Mouse (Mus musculus): ENCODE results near the gene Gm28038. TPM values are rescaled to one million over a fixed set of nuclear protein-coding genes. Genes with fewer than 3 reads are reported as not detected.

Gm28038 gene
- total RNA-seq, 1 experiment: not detected

GRCm38 (mm10) chr2:30237881-30238280 is 43.0 kb upstream of the Gm28038 start:
- Histone ChIP-seq H3K9me3 (ENCODE audit: control insufficient read depth, insufficient read depth, low read depth, low read length) (no peaks in the 10 kb centered on the region), H3K27ac (ENCODE audit: insufficient read depth, low read depth, low read length, poor library complexity, severe bottlenecking) (peak overlapping the region; percentile 33; the same call in 1 of the 2 replicates), H3K9ac (ENCODE audit: insufficient read depth, low read depth, low read length, poor library complexity, severe bottlenecking) (peak overlapping the region; percentile 85), H3K4me1 (ENCODE audit: control insufficient read depth in 2 of 2, insufficient read depth in 2 of 2, low read length in 2 of 2, poor library complexity in 1 of 2) (peaks cover 0 to 8% of the 10 kb centered on the region in 2 experiments; a peak in 1 of 4 replicates), H3K36me3 (ENCODE audit: control insufficient read depth, insufficient read depth, low read length, poor library complexity, severe bottlenecking) (peaks cover 6% of the 10 kb centered on the region; the same call in 1 of the 2 replicates), H3K4me3 (ENCODE audit: insufficient read depth in 1 of 2, low read depth in 1 of 2, low read length in 2 of 2, poor library complexity in 1 of 2, severe bottlenecking in 1 of 2) (peak overlapping the region; percentile 84 to 90)
- TF ChIP-seq HCFC1 (IDR thresholded peaks at IDR 0.05; ENCODE audit: borderline replicate concordance, insufficient read depth, low read length): no peak
- TF ChIP-seq ZC3H11A (IDR thresholded peaks at IDR 0.05; ENCODE audit: borderline replicate concordance, low read depth, low read length): no peak
- TF ChIP-seq CHD2 (IDR thresholded peaks at IDR 0.05; ENCODE audit: low read depth, low read length): no peak
- TF ChIP-seq MAFK (IDR thresholded peaks at IDR 0.05; ENCODE audit: insufficient read depth, low read depth, low read length): no peak
- no peak for TF ChIP-seq ZNF384 (IDR thresholded peaks at IDR 0.05; ENCODE audit: low read depth, low read length)
- in situ Hi-C loops (cut with MboI; ENCODE audit: low sequenced_read_pairs in 2 of 2, unreplicated experiment in 2 of 2): no loop called here
- DNase-seq (ENCODE audit: low read depth, low spot score): no peak

- in situ Hi-C loops (cut with MboI; ENCODE audit: low sequenced_read_pairs in 2 of 2, unreplicated experiment in 2 of 2): no loop called here
- no peak for DNase-seq (ENCODE audit: low read depth, low spot score)
Observed at GRCm38 (mm10) chr2:30238906-30239465, 41.9 kb upstream of the Gm28038 start.

GRCm38 (mm10) chr2:30239777-30240176 is 41.1 kb upstream of the Gm28038 start:
- H3K9ac ChIP-seq (ENCODE audit: insufficient read depth, low read depth, low read length, poor library complexity, severe bottlenecking): no peak overlapping the region
- peaks cover 0 to 15% of the 10 kb centered on the region in 2 experiments; a peak in 1 of 4 replicates for H3K4me1 ChIP-seq (ENCODE audit: control insufficient read depth in 2 of 2, insufficient read depth in 2 of 2, low read length in 2 of 2, poor library complexity in 1 of 2)
- in situ Hi-C loops (cut with MboI; ENCODE audit: low sequenced_read_pairs in 2 of 2, unreplicated experiment in 2 of 2): no loop called here
- no peak overlapping the region for H3K4me3 ChIP-seq (ENCODE audit: insufficient read depth in 1 of 2, low read depth in 1 of 2, low read length in 2 of 2, poor library complexity in 1 of 2, severe bottlenecking in 1 of 2)
- no peaks in the 10 kb centered on the region for H3K9me3 ChIP-seq (ENCODE audit: control insufficient read depth, insufficient read depth, low read depth, low read length)
- H3K36me3 ChIP-seq (ENCODE audit: control insufficient read depth, insufficient read depth, low read length, poor library complexity, severe bottlenecking): peaks cover 9% of the 10 kb centered on the region; the same call in 1 of the 2 replicates
- DNase-seq (ENCODE audit: low read depth, low spot score): no peak
- no peak overlapping the region for H3K27ac ChIP-seq (ENCODE audit: insufficient read depth, low read depth, low read length, poor library complexity, severe bottlenecking)
- no peak for TF ChIP-seq ZC3H11A (IDR thresholded peaks at IDR 0.05; ENCODE audit: borderline replicate concordance, low read depth, low read length)
- TF ChIP-seq MAFK (IDR thresholded peaks at IDR 0.05; ENCODE audit: insufficient read depth, low read depth, low read length): no peak
- TF ChIP-seq ZNF384 (IDR thresholded peaks at IDR 0.05; ENCODE audit: low read depth, low read length): no peak
- TF ChIP-seq HCFC1 (IDR thresholded peaks at IDR 0.05; ENCODE audit: borderline replicate concordance, insufficient read depth, low read length): no peak
- no peak for TF ChIP-seq CHD2 (IDR thresholded peaks at IDR 0.05; ENCODE audit: low read depth, low read length)

More at GRCm38 (mm10) chr2:30238906-30239465, 41.9 kb upstream of the Gm28038 start:
- Histone ChIP-seq H3K36me3 (ENCODE audit: control insufficient read depth, insufficient read depth, low read length, poor library complexity, severe bottlenecking) (peaks cover 9% of the 10 kb centered on the region; the same call in 1 of the 2 replicates), H3K4me3 (ENCODE audit: insufficient read depth in 1 of 2, low read depth in 1 of 2, low read length in 2 of 2, poor library complexity in 1 of 2, severe bottlenecking in 1 of 2) (no peak overlapping the region), H3K27ac (ENCODE audit: insufficient read depth, low read depth, low read length, poor library complexity, severe bottlenecking) (no peak overlapping the region), H3K4me1 (ENCODE audit: control insufficient read depth in 2 of 2, insufficient read depth in 2 of 2, low read length in 2 of 2, poor library complexity in 1 of 2) (peaks cover 0 to 11% of the 10 kb centered on the region in 2 experiments; a peak in 1 of 4 replicates), H3K9ac (ENCODE audit: insufficient read depth, low read depth, low read length, poor library complexity, severe bottlenecking) (no peak overlapping the region), H3K9me3 (ENCODE audit: control insufficient read depth, insufficient read depth, low read depth, low read length) (no peaks in the 10 kb centered on the region)
- TF ChIP-seq ZNF384 (IDR thresholded peaks at IDR 0.05; ENCODE audit: low read depth, low read length) (no peak), MAFK (IDR thresholded peaks at IDR 0.05; ENCODE audit: insufficient read depth, low read depth, low read length) (no peak), ZC3H11A (IDR thresholded peaks at IDR 0.05; ENCODE audit: borderline replicate concordance, low read depth, low read length) (no peak), HCFC1 (IDR thresholded peaks at IDR 0.05; ENCODE audit: borderline replicate concordance, insufficient read depth, low read length) (no peak), CHD2 (IDR thresholded peaks at IDR 0.05; ENCODE audit: low read depth, low read length) (no peak)

GRCm38 (mm10) chr2:30240267-30240666 is 40.6 kb upstream of the Gm28038 start, which contains the start of gene Gm28035:
Gene Gm28035 (plus strand): TSS chr2:30240567.
- H3K27ac ChIP-seq (ENCODE audit: insufficient read depth, low read depth, low read length, poor library complexity, severe bottlenecking): no peak within 1 kb of the TSS
- peaks cover 9% of the 10 kb centered on the region; the same call in 1 of the 2 replicates for H3K36me3 ChIP-seq (ENCODE audit: control insufficient read depth, insufficient read depth, low read length, poor library complexity, severe bottlenecking)
- H3K4me3 ChIP-seq (ENCODE audit: insufficient read depth in 1 of 2, low read depth in 1 of 2, low read length in 2 of 2, poor library complexity in 1 of 2, severe bottlenecking in 1 of 2): no peak within 1 kb of the TSS
- no peak for DNase-seq (ENCODE audit: low read depth, low spot score)
- H3K9me3 ChIP-seq (ENCODE audit: control insufficient read depth, insufficient read depth, low read depth, low read length): no peaks in the 10 kb centered on the region
- H3K4me1 ChIP-seq (ENCODE audit: control insufficient read depth in 2 of 2, insufficient read depth in 2 of 2, low read length in 2 of 2, poor library complexity in 1 of 2): peaks cover 0 to 16% of the 10 kb centered on the region in 2 experiments; a peak in 1 of 4 replicates
- no peak for TF ChIP-seq CHD2 (IDR thresholded peaks at IDR 0.05; ENCODE audit: low read depth, low read length)
- TF ChIP-seq ZNF384 (IDR thresholded peaks at IDR 0.05; ENCODE audit: low read depth, low read length): no peak
- no peak for TF ChIP-seq HCFC1 (IDR thresholded peaks at IDR 0.05; ENCODE audit: borderline replicate concordance, insufficient read depth, low read length)
- no peak for TF ChIP-seq ZC3H11A (IDR thresholded peaks at IDR 0.05; ENCODE audit: borderline replicate concordance, low read depth, low read length)
- TF ChIP-seq MAFK (IDR thresholded peaks at IDR 0.05; ENCODE audit: insufficient read depth, low read depth, low read length): no peak
- in situ Hi-C loops (cut with MboI; ENCODE audit: low sequenced_read_pairs in 2 of 2, unreplicated experiment in 2 of 2): no loop called here
- H3K9ac ChIP-seq (ENCODE audit: insufficient read depth, low read depth, low read length, poor library complexity, severe bottlenecking): no peak within 1 kb of the TSS

All from ES-E14 (cell line).